Mouse (Mus musculus) megakaryocyte, adult 5-6 weeks (primary cell): Measurements from ENCODE around the gene Hist1h2bg. TPM values are rescaled to one million over a fixed set of nuclear protein-coding genes. Genes with fewer than 3 reads are reported as not detected.
"Not testable (repeated sequence)": the region's sequence is repeated elsewhere in the genome, so short reads cannot be mapped to it uniquely, and the experiment has no call there.

ENCODE experiments used
- ATAC-seq: 2 replicates; pipeline ENCODE4 v1.8.0; 2016; ENCODE audit warnings: mild to moderate bottlenecking, inconsistent platforms; ENCODE audit not compliant: poor library complexity, severe bottlenecking
- total RNA-seq, 2 experiments: library from RNA; stranded (forward) in 1 of 2; stranded (reverse) in 1 of 2; fragments of 153-499, 151-499 nt in 1 of 2; fragments of 221-1000, 200-1000 nt in 1 of 2; gene quantifications; 2 replicates each; pipeline versions ENCODE4 v1.2.3 to v1.2.4; 2015 to 2017

Gene Hist1h2bg
- total RNA-seq, 2 experiments from 2014 or later: 325 to 1,721 TPM

- no peak for ATAC-seq
Observed at GRCm38 (mm10) chr13:23582219-23583056, 11.2 kb downstream of the Hist1h2bg start.

GRCm38 (mm10) chr13:23583387-23584068 is 12.3 kb downstream of the Hist1h2bg start:
- ATAC-seq: no peak

- ATAC-seq: no peak
Observed at GRCm38 (mm10) chr13:23584331-23584730, 13.1 kb downstream of the Hist1h2bg start.

DNA sequence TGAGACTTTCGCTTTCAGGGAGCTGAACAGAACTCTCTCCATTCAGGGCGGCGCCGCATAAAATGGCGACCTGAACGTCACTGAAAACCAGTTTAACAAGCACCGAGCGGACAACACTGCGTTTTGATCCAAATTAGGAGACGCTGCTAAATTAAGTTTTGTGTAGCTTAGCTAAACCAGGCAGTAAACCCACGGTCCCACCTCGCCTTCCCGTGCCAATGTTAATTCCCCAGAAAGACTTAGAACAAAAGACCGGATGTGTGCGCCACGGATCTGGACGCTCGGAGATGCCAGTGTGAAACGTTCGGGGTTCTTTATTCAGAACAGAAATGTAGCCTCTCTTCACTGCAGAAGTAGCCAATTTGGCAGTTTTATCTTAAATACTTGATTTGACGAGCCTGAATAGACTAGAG is 13.8 kb downstream of the Hist1h2bg start:
- ATAC-seq: peak; percentile 36

DNA sequence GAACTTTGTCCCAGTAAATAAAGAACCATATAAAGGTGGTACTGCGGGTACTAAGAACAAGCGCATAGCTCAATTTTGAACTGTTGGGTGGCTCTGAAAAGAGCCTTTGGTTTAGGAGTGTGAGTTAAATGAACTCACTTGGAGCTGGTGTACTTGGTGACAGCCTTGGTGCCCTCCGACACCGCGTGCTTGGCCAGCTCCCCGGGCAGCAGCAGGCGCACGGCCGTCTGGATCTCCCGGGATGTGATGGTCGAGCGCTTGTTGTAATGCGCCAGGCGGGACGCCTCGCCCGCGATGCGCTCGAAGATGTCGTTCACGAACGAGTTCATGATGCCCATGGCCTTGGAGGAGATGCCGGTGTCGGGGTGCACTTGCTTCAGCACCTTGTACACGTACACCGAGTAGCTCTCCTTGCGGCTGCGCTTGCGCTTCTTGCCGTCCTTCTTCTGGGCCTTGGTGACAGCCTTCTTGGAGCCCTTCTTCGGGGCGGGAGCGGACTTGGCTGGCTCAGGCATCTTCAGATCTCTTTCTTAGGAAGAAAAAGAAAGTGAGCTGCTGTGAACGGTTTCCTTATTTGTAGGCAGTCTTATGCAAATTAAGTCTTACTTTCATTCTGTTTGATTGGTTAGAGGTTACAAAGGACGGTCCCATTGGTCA is 14.4 kb downstream of the Hist1h2bg start:
- peak; percentile 73 for ATAC-seq

- ATAC-seq: no peak
Observed at GRCm38 (mm10) chr13:23586099-23586939, 15.1 kb downstream of the Hist1h2bg start.

DNA sequence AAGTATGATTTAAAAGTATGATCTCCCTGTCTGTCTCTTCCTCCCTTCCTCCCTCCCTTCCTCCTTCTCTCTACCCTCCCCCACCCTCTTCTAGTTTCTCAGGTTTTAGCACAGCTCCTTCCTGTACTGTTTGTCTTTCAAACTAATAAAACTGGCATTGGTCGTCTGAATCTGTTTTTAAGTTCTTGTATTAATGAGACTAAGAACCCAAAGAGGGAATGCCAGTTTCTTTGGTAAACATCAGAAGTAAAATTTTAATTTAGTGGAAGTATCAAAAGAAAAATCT is 15.7 kb downstream of the Hist1h2bg start:
- ATAC-seq: no peak

DNA sequence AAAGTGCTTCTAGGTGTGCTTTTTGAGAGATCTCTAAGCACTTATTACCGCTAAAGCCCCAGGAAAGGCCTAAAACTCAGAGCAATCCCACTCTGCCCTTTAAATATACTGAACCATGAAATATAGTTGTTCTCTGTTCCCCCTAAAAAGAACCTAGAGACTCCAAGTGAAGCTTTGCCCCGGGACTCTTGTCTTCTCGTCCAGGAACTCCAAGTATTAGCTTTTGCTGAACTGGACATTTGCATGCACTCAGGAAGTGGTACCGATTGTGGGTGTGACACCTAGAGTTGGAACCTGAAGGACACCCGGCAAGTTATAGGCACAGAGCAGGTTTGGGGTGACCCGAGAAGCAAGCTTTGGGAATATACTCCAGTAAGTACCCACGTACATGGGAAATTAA is 20.0 kb downstream of the Hist1h2bg start:
- no peak for ATAC-seq

- ATAC-seq: not testable (repeated sequence)
Observed at GRCm38 (mm10) chr13:23591886-23592285, 20.7 kb downstream of the Hist1h2bg start.

- no peak for ATAC-seq
Observed at GRCm38 (mm10) chr13:23592614-23593013, 21.4 kb downstream of the Hist1h2bg start.

DNA sequence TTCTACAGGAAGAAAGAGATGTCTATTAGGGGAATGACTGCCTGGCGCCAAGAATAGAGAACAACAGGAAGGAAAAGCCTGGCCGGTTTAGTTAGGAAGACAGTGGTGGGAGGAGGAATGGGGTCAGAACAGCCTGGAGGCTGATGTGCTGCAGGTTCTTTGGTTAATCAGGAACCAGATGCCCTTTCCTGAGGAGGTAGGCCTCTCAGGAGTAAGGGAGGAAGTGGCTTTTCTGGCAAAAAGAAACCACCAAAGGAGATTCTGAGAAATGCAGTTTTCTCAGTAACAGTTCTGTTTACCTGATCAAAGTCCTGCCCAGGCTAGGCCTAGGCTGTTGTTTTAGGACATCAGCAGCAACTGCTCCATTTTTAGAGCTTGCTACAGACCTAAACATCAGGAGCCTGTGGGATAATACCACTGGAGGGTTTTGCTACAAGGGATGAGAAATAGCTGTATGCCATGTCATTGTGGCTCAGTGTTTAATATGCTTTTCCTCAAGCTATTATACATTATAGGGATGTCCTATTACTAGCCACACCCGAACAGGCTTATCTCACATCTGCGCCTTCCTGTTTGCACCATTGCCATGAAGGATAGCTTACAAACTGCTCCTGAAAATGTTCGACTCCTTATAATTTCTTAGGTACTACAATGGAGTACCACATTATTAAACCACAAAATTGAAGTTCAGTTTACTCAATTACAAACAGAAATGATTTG is 22.0 kb downstream of the Hist1h2bg start:
- ATAC-seq: no peak

DNA sequence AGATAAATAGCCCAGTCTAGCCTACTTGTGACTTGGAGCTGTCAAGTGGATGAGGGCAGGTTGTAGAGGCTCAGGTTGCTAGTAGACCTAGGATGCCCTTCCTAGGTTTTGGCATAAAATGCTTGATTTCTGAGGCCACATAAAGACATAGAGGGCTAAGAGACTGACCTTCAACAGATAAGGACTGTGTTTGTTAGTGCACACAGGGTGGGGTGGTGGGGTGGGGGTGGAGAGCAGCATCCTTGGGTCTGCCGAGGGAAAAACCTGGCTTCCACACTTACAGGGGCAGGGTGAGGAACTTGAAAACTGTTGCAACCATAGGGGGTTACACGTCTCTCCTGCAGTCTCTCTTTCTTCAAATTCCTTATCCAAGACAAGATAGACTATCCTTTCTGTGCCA is 24.0 kb downstream of the Hist1h2bg start:
- no peak for ATAC-seq

DNA sequence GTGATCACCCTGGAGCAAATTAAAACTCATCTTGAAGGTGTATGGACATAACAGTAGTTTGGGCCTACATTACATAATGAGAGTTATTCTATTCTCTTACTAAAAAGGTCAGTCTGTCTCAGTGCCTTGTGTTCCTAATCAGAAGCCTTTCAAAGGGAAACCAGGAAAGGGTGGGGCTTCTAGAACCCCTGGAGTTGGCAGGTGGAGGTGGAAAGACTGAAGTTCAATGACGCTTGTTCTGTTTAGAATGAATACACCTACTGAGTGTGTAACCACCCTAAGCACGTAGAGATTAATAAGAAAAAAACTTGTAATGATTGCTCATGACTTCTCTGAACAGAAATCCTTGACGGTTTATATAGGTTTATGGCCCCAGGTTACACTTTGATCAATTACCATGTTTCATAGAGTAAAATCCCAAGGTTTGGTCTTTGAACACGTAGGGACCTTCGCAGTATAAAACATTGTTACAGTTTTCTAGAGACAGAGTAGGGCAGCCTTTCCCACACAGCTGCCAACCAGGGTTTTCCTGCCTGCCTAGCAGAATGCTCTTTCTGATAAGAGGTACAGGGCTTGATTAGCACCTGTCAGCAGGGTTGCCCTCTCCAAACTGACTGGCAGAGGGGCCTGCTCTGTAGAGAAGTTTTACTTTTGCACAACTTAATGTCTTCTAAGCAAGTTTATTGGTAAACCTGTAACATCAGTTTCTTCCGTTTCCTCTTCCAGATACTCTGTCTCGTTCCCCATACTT is 24.6 kb downstream of the Hist1h2bg start:
- no peak for ATAC-seq

- ATAC-seq: peak; percentile 80
Observed at GRCm38 (mm10) chr13:23597957-23598356, 26.8 kb downstream of the Hist1h2bg start.

DNA sequence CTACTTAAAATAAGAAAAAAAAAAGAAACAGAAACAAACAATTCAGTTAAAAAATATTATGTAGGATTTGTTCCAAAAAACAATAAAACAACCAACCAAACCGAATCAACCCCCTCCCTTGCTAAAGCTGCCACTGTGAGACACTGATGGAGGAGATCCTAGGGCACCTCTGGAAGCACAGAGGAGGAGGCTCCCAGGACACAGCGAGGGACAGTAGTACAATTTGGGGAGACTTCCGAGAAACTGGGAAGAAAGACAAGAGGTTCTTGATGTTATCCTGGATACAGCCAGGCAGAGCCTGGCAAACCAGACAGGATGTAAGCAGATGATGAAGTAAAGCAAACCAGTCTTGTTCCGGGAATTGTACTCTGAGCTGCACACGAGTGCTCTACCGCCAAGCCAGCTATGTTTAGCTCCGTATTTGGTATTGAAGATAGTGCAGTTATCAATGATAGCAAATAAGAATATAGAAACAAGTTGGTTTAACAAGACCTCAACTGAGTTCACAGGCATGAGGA is 32.0 kb downstream of the Hist1h2bg start:
- no peak for ATAC-seq

- no peak for ATAC-seq
Observed at GRCm38 (mm10) chr13:23604452-23604851, 33.3 kb downstream of the Hist1h2bg start.

- no peak for ATAC-seq
Observed at GRCm38 (mm10) chr13:23605052-23605451, 33.9 kb downstream of the Hist1h2bg start.

GRCm38 (mm10) chr13:23609209-23609608 is 38.0 kb downstream of the Hist1h2bg start:
- peak; percentile 35; the same call in 1 of the 2 replicates for ATAC-seq

DNA sequence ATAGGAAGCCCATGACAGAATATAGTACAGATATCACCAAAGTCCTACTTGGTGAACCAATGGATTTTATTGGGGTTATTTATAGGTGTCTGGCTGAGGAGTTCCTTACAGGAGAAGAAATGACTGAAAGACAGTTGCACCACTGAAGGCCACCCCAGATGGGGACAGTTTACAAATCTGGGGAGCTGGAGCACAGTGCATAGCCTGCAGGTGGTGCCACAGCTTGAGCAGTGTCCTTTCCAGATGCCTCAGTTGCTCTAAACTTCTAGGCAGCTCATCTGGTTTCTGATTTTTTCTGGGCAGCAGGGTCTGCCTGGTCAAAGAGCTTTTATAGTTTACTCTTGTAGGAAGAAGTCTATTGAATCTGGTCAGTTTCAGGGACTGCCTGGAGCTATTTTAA is 38.6 kb downstream of the Hist1h2bg start:
- no peak for ATAC-seq
